Mouse (Mus musculus): ENCODE measurements around the gene Fgd6. TPM values are rescaled to one million over a fixed set of nuclear protein-coding genes. Genes with fewer than 3 reads are reported as not detected.

Fgd6 gene
- 2.1 and 2.3 TPM in 2 replicates for polyA plus RNA-seq (2012; rRNA removed)

DNA sequence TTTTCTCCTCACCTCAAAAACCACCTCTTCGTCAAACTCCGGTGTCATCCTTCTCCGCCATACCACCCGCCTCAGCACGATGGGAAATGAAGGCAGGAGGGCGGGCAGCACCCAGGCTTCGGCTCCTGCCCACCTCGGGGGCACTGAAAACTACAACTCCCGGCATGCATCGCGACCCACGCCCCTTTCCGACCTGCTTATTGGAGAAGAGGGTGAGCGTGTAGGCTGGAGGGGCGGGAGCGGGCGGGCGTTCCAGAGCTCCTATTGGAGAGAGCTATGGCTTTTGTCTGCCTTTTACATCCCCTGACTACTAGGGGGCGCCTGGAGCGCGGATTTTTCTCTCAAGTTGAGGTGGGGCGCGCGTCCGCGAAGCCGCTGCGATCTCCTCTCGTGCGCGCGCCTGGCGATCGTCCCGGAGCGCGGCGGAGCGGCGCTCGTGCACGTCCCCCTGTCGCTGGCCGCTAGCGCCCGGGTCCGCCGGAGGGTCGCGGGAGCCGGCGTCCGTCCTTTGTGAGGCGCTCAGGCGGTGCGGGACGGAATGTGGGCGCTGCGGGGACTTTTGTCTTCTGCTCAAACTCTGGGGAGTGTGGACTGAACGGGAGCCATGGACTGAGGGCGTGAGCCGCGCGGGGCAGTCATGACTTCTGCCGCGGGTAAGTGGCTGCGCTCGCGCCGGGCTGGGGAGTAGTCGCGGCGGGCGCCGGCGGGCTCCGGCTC, at the start of gene Fgd6, which contains the start of gene Vezt:
TSS of gene Fgd6 (plus strand) at position 344 of the 717 bp plus-strand sequence.
TSS of gene Vezt (minus strand) at position 160 of the 717 bp plus-strand sequence.
- peak; percentile 87 for DNase-seq (ENCODE audit: low read depth)

- no peak for DNase-seq (ENCODE audit: low read depth)
Measured at GRCm38 (mm10) chr10:93994136-93994535, 41.7 kb upstream of the Fgd6 start.

GRCm38 (mm10) chr10:93995100-93995499, 40.7 kb upstream of the Fgd6 start:
- DNase-seq (ENCODE audit: low read depth): no peak

DNA sequence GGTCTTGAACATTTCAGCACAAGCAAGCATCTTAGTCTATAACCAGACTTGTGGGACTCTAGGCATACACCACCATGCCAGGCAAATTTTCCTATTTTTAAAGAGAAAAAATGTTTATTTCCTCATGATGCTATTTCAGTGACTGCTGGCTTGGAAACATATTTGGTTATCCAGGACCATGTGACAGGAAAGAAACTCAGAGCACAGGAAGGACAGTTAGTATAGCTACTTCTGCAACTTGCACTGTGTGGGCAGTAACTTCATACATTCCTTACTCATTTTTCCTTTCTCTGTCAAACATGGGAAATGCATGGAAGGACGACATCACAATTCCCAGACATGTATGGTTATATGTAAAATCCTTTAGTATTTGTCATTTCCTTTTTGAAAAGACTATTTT, 36.4 kb upstream of the Fgd6 start:
- DNase-seq (ENCODE audit: low read depth): no peak

DNA sequence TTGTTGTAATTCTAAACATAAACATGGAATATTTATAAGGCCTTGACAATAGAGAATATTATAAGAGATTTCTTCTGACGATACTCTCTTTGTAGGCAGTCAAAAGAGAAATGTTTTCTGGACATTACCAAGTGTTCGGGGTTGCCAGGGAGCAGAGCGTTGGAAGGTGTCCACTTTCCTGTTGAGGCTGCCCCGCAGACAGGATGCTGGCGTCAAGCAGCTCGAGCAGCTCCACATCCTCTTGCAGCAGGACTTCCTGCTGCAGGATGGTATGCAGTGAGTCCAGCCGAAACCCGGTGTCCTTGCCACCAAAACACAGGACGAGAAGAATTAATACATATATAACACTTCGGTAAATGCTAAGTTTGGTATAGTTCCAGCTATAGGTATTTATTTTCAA, 35.6 kb upstream of the Fgd6 start:
- DNase-seq (ENCODE audit: low read depth): no peak

DNA sequence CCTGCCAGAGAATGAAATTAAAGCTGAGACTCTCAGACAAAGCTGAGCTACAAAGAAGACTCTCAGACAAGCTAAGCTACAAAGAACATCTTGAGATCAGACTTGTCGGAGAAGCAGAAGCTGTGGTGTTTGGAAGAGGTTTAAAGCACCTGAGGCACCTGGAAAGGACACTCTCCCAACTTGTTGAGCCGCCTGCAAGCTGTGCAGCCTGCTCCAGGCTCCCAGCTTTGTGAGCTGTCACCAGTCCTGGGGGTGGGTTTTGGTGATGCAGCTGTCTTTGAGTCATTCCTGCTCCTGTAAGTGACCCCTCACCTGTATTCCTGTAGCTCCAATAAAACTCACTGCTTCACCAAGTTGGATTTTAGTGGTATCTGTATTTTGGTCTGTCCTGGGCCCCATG, 27.4 kb upstream of the Fgd6 start:
- peak; percentile 55 for DNase-seq (ENCODE audit: low read depth)

- no peak for DNase-seq (ENCODE audit: low read depth)
Measured at GRCm38 (mm10) chr10:94009991-94010679, 25.7 kb upstream of the Fgd6 start.

DNA sequence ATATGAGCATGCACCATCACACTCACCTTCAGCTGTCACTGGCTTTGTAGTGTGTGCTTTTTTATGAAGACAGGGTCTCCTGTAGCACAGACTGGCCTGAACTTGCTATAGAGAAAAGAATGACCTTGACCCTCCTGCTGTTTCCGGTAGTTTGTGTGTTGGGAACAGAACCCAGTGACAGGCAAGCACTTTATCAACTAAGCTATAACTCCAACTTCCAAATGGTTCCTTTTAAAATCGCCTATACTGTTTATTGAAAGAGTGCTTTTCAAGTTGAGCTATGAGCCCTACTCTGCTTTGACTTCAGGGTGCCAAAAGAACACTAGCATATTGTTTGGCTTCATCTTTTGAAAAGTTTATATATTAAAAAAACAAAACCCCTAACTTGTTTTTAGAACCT, 24.8 kb upstream of the Fgd6 start:
- no peak for DNase-seq (ENCODE audit: low read depth)

- DNase-seq (ENCODE audit: low read depth): no peak
Measured at GRCm38 (mm10) chr10:94013196-94013595, 22.6 kb upstream of the Fgd6 start.

DNA sequence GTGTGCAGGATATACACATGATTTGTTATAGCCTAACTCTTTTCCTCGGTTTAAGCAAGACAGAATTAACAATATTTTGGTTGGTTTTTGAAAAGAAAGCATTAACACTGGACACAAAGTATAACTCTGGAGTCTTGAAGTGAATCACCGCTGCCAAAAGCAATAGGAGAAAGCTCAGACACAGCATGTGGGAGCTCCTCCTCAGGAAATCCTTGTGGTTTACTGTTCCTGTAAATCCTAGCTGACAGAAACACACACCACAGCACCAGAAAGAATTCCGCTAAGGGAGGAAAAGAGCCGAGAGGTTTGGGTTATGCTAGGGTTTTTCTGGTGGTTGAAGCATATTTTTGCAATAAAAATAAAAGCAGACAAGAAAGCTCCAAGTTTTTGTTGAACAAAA, 21.6 kb upstream of the Fgd6 start:
- no peak for DNase-seq (ENCODE audit: low read depth)

- DNase-seq (ENCODE audit: low read depth): no peak
Measured at GRCm38 (mm10) chr10:94017455-94017854, 18.3 kb upstream of the Fgd6 start.

DNA sequence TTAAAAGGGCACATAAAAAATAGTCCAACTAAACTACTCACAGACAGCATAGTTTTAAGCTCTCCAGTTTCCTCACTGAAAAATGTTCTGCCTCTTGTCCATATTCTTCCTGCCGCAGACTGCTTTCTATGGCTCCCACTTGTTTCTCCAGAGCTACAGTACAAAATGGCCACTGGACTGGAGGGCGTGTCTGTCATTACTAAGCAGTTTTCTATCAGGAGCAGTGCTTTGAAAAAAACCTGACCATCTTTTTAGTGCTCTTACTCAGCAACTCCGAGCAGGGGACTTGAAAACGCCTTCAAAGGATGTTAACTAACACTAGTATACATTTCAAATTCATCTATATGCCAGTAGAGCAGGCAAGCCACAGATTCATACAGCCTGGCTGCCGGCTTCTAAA, 15.2 kb upstream of the Fgd6 start:
- no peak for DNase-seq (ENCODE audit: low read depth)

- no peak for DNase-seq (ENCODE audit: low read depth)
Measured at GRCm38 (mm10) chr10:94021059-94021458, 14.7 kb upstream of the Fgd6 start.

DNA sequence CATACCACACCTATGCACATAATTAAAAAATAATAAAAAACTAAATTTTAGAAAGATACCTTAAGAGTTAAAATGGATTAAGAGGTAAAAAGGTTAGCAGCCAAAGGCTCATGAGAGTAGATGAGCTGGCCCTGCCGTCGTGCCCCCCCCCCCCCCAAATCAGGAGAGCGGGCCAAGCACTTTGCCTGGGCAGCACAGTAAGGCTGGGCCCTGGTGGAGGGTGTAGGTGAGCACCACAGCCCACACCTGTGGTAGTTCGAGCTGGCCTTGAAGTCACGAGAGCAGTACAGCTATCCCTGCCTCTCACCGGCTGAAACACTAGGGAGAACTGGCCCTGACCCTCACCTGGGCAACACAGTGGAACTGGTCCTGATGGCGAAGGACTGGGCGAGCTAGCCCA, 10.7 kb upstream of the Fgd6 start:
- DNase-seq (ENCODE audit: low read depth): no peak

GRCm38 (mm10) chr10:94028493-94028892, 7.3 kb upstream of the Fgd6 start:
- DNase-seq (ENCODE audit: low read depth): peak; percentile 79

- DNase-seq (ENCODE audit: low read depth): no peak
Measured at GRCm38 (mm10) chr10:94031164-94031563, 4.6 kb upstream of the Fgd6 start.

DNA sequence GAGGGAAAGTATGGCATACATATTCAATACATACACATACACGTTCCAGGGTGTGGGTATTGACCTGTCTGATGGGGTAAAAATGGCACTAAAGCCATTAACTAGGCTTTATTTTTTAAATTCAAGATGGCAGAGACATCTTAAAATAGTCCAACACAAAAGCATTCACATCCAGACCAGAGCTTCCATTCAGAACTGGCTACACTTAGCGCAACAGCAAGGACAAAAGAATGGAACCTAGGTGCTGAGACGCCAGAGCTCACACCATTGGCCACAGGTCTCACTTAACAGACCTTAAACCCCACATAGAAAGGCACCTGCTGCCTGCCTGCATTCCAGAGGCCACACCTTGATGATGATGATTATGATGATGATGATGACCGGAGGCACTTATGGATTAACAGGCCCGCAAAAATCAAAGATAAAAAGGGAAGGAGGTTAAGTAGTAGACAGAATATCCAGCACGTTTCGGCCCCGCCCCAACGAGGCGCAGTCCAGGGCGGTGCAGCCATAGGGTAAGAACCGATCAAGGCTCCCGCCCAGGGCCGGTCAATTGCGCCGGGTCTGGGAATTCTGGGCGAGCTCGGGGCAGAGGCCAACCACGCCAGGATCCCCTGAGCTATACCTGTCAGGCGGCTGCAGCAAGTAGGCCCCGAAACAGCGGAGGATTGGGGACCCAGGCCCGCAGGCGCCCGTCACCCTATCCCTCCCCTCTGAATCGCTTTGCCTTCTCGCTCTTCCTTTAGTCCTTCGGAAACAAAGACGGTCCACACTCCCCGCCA, 734 bp upstream of the Fgd6 start:
- no peak for DNase-seq (ENCODE audit: low read depth)

- DNase-seq (ENCODE audit: low read depth): no peak
Measured at GRCm38 (mm10) chr10:94036375-94036758, 566 bp downstream of the Fgd6 start.

DNA sequence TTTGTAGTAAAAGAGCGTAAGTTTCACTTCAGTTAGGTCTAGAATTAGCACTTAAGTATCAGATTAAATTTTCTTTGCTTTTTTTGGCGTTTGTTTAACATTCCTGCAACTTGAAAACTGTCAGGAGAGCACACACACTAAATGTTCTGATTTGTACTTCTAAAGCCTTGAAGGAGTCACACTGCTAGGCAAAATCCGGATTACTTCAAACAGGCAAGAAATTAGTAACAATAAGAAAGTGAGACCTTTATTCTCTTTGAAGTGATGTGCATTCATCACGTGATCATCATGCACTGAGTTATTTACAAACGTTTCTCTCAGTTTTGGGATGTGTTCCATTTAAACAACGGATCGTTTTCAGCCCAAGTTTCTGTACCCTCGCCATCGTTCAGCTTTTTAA, 1.4 kb downstream of the Fgd6 start:
- DNase-seq (ENCODE audit: low read depth): no peak

DNA sequence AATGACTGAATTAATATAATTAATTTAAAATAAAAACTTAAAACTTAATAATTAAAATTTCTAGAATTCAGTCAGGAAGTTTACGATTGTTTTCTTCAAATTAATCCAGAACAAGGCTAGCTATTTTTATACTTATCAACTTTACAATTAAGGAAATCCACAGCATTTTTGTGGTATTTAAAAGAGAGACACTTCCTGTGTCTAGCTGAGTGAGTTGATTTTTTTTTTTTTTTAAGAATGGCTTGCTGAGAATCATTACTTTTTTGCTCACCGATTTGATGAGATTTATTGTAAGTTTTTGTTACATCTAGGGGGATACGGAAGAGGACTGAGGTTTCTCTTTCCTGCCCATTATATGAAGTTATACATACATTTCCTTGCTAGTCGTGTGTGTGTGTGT, 1.8 kb downstream of the Fgd6 start:
- DNase-seq (ENCODE audit: low read depth): no peak

GRCm38 (mm10) chr10:94038366-94039260, 2.8 kb downstream of the Fgd6 start:
- no peak for DNase-seq (ENCODE audit: low read depth)

DNA sequence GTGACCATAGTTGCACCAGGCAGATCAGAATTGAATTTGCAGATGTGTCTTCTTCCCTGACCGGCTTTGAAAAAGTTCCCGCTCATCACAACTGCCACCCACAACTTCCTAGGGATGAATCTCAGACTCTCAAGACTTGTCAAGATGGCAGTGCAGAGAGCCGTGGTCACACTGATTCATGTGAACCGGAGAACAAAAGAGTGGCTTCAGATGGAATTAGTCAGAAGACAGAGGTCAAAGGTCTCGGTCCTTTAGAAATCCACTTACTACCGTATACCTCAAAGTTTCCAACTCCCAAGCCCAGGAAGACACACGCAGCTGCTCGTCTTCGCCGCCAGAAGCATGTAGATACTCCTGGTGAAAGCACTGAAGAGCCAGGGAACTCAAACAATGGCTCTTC, 8.1 kb downstream of the Fgd6 start:
- DNase-seq (ENCODE audit: low read depth): no peak
